Mouse (Mus musculus): ENCODE data around the gene Gm47995.

Gene Gm47995

GRCm38 (mm10) chr1:151232346-151232745 is 34.1 kb downstream of the Gm47995 start:
- no peak for DNase-seq

DNA sequence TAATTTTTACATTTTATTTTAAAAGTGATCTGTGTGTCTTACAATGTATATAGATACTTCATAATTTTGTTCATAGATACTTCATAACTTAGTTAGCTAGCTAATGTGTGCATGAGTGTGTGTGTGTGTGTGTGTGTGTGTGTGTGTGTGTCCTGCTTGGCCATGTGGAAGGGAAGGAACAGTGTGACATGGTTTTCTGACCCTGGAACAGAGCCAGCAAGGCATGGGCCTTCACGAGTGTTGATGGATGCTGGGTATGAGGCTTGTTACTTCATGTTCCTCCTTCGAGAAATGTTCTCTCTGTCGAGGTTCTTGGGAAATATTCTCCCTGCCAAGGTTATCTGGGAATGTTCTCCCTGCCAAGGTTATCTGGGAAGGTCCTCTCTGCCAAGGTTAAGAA is 35.5 kb downstream of the Gm47995 start:
- no peak for DNase-seq

- no peak for DNase-seq
Observed at GRCm38 (mm10) chr1:151235574-151235973, 37.3 kb downstream of the Gm47995 start.

DNA sequence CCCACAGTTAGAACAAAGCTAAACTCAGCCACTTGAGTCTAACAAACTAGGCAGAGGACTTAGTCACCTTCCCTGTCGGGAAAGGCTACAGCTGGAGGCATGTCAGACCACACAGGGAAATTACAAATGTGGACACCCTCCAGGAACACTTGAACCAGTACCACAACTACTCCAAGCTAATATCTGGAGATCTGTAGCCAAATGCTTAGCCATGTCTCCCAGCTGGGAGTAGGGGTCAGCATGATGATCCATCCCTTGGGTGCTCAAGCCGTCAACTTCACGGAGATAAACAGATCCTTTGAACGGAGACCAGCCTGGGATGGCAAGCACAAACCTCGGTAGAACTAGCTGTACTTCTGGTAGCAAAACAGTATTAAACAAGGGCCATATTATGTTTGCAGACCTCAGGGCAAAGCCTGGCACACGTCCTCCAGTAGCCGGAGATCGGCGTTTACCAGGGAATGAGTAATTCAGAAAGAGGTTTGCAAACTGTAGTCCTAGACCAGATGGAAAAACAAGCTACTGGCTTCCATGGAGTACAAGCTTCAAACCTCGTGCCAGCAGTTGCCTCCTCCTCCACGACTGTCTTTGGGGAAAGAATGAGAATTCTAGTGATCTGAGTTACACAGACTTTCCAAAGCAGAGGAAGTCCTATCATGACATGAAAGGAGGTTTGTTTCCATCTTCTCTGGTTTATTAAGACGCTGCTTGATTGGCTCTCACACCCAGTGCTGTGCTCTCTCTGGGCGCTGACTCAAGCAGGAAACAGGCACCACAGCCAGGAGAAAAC is 38.1 kb downstream of the Gm47995 start:
- no peak for DNase-seq

- no peak for DNase-seq
Observed at GRCm38 (mm10) chr1:151237780-151238179, 39.5 kb downstream of the Gm47995 start.

DNA sequence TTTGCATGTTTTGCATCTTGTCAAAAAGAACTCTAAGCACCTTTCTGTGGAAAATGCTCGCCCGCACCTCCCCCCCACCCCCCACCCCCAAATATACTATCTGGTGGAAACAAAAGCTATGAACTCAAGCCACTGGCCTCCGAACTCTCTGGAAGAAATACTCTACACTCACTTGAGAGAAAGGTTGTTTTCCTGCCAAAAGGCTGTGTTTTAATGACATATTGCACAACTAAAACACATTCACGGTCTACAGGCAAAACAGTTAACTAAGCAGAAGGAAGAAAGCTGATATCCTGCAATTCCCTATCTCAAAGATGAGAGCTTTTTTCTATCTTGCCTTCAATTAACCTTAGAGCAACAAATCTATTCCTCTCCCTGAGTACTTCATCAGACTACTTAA is 45.1 kb downstream of the Gm47995 start:
- no peak for DNase-seq

- DNase-seq = no peak
Observed at GRCm38 (mm10) chr1:151244013-151244412, 45.8 kb downstream of the Gm47995 start.

DNA sequence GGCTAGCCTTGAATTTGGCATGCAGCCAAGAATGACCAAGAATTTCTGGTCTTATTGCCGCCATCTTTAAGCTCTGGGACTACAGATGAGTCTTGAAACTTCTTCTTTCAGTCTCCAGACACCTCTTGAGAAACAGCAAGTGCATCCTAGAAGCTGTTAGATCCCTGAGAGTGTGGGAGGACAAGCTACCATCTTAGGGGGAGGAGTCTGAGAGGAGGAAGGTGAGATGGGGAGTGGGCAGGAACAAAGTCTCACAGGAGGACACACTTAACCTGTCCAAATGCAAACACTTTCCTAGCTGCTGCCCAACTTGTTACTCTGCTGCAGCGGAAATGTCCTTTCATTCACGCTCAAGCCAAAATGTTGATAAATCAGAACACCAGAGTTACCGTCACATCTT is 46.5 kb downstream of the Gm47995 start:
- DNase-seq = no peak

DNA sequence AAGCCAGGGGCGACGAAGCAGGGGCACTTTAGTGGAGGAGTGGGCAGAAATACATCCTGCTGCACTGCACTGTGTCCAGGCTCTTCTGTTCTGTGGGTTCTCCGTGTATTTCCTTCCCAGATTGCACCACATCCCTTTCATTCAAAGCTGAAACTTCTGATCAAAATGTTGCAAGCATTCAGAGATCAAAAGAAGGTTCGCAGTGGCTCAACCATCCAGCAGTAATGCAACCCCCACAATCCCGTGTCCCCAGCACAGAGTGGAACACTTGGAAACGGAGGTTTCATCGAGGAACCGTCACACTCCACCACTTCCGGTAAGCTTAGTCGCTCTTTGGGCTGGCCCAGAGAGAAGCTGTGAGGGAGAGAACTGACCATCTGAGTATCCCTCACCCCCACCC is 46.9 kb downstream of the Gm47995 start:
- DNase-seq = no peak

DNA sequence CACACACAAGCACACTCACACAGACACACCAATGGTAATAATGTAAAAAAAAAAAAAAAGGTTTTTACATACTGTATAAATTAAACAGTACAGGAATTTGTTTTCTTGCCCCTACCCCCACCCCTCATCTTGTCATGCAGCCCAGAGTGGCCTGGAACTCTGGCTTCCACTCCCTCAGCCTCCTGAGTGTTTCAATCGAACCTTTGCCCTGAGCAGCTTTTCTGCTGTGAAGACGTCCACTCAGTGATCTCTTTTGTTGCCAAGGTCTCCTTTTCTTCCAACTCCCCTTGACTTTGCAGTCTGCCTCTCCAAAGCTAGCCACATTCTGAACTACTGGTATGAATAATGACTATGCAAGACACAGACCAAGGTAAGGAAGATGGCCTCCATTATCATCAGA is 47.6 kb downstream of the Gm47995 start:
- no peak for DNase-seq
